Mouse (Mus musculus): ENCODE results near the gene Mtmr12. TPM values are rescaled to one million over a fixed set of nuclear protein-coding genes. Genes with fewer than 3 reads are reported as not detected.
"Not testable (repeated sequence)": the region's sequence is repeated elsewhere in the genome, so short reads cannot be mapped to it uniquely, and the experiment has no call there.

The Mtmr12 gene
- polyA plus RNA-seq (2014; fragmentation: Nextera tagmentation; extraction: Ambion mirVana): 17.6 and 17.8 TPM in 2 replicates

DNA sequence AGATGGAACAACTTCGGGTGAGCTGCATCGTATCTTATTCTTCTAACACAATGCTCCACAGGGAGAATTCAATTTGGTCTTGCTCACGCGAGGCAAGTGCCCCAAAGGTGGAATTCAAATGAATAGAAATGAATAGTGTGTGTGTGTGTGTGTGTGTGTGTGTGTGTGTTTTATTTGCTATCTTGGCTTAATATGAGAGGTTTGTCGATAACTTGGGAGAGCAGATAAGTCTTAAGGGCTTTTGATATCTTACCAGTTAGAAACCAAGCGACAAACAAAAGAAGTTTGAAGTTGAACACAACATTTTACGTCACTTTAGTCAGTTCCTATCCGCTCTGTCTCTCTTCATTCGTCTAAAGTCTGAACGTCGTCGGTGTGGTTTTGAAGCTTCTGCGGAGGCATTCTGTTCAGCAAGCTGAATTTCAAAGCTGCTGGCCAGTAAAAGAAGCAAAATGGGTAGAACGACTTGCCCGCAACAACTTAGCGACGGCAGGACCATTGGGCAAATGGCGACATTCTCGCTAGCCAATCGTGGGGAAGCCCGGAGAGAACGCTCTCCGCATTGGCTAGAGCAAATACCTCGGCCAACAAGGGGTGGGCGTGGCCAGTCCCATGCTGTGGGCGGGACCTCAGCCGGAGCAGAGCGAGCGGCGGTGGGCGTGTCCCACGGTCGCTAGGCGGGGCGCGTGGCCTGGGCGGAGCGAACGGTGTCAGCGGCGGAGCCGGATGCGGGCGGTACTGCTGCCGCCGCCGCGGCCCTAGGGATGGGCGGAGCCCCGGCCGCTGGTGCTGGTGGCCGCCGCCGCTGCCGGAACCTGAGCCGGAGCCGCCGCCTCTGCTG, at the start of gene Mtmr12:
Gene Mtmr12 (plus strand): TSS at position 710 of the 841 bp plus-strand sequence.
- no peaks in the 10 kb centered on the region for H3K4me1 ChIP-seq (ENCODE audit: control insufficient read depth, insufficient read depth, low read length)
- no peaks in the 10 kb centered on the region for H3K36me3 ChIP-seq (replicated peaks; ENCODE audit: control insufficient read depth, insufficient read depth, low read depth, low read length)

DNA sequence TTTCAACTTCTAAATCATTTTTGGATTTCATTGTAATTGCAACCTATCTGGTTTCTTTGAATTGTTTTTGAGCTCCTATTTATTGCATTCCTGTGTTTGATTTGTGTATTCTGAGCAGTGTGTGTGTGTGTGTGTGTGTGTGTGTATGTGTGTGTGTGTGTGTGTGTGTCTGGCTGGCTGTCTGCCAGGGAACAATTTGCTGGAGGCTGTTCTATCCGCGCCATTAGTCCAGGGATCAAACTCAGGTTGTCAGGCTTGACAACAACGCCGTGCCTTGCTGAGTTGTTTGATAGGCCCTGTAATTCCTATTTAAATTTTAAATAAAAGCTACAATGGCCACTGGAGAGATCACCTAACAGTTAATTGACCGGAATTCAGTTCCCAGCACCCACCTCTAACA, 26.7 kb upstream of the Mtmr12 start:
- H3K4me2 ChIP-seq (ENCODE audit: low read depth, low read length): no peak overlapping the region
- peaks cover 10% of the 10 kb centered on the region; the same call in 1 of the 2 replicates for H3K36me3 ChIP-seq (replicated peaks; ENCODE audit: control insufficient read depth, insufficient read depth, low read depth, low read length)
- H3K9me3 ChIP-seq (replicated peaks; ENCODE audit: control insufficient read depth, low read length): no peaks in the 10 kb centered on the region
- ATAC-seq (replicated peaks; ENCODE audit: insufficient number of reproducible peaks, low FRiP score, low TSS enrichment, low read depth): no peak
- no peak overlapping the region for H3K4me3 ChIP-seq (ENCODE audit: low read depth, low read length)
- no peak overlapping the region for H3K9ac ChIP-seq (replicated peaks; ENCODE audit: low read length)
- 90% methylated on average over 5 of the region's 5 CpGs for WGBS
- no peaks in the 10 kb centered on the region for H3K27me3 ChIP-seq (ENCODE audit: control insufficient read depth, insufficient read depth, low read length)
- H3K27ac ChIP-seq (replicated peaks; ENCODE audit: low read depth, low read length): no peak overlapping the region
- H3K4me1 ChIP-seq (ENCODE audit: control insufficient read depth, insufficient read depth, low read length): no peaks in the 10 kb centered on the region
- DNase-seq (ENCODE audit: low spot score): no peak

More for the DNA sequence above, at the start of gene Mtmr12:
- 1% methylated on average over 55 of the region's 58 CpGs for WGBS
- Histone ChIP-seq H3K9me3 (replicated peaks; ENCODE audit: control insufficient read depth, low read length) (no peaks in the 10 kb centered on the region), H3K4me2 (ENCODE audit: low read depth, low read length) (peak within 1 kb of the TSS; percentile 61), H3K4me3 (ENCODE audit: low read depth, low read length) (peak within 1 kb of the TSS; percentile 85), H3K27me3 (ENCODE audit: control insufficient read depth, insufficient read depth, low read length) (no peaks in the 10 kb centered on the region), H3K9ac (replicated peaks; ENCODE audit: low read length) (peak within 1 kb of the TSS; percentile 79), H3K27ac (replicated peaks; ENCODE audit: low read depth, low read length) (peak within 1 kb of the TSS; percentile 78)
- peak; percentile 97 for ATAC-seq (replicated peaks; ENCODE audit: insufficient number of reproducible peaks, low FRiP score, low TSS enrichment, low read depth)
- peak; percentile 99 for DNase-seq (ENCODE audit: low spot score)

DNA sequence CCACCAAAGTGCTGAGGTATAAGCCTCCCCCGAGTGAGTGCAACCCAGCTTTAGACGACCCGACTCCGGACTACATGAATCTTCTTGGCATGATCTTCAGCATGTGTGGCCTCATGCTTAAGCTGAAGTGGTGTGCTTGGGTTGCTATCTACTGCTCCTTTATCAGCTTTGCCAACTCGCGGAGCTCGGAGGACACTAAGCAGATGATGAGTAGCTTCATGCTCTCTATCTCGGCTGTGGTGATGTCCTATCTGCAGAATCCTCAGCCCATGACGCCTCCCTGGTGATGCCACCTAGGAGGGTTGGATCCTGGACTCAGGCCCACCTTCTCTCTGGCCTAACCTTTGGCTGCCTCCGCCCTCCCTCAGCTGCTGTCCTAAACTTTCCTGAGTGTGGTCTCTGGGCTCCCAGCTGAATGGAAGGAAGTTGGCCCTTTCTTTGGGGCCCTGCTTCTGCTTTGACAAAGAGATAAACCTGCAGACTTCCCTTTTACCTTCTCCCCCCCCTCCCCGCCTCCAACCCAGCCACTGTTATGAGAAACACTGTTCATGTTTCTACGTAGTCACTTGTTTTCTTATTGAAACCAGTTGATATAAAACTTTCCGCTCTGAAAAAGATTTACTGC, 23.5 kb upstream of the Mtmr12 start:
- H3K4me2 ChIP-seq (ENCODE audit: low read depth, low read length); H3K4me1 ChIP-seq (ENCODE audit: control insufficient read depth, insufficient read depth, low read length); DNase-seq (ENCODE audit: low spot score); H3K27ac ChIP-seq (replicated peaks; ENCODE audit: low read depth, low read length); H3K9ac ChIP-seq (replicated peaks; ENCODE audit: low read length); ATAC-seq (replicated peaks; ENCODE audit: insufficient number of reproducible peaks, low FRiP score, low TSS enrichment, low read depth); H3K27me3 ChIP-seq (ENCODE audit: control insufficient read depth, insufficient read depth, low read length); H3K9me3 ChIP-seq (replicated peaks; ENCODE audit: control insufficient read depth, low read length); H3K4me3 ChIP-seq (ENCODE audit: low read depth, low read length); H3K36me3 ChIP-seq (replicated peaks; ENCODE audit: control insufficient read depth, insufficient read depth, low read depth, low read length): not testable (repeated sequence)
- WGBS: 94% methylated on average over 13 of the region's 13 CpGs

DNA sequence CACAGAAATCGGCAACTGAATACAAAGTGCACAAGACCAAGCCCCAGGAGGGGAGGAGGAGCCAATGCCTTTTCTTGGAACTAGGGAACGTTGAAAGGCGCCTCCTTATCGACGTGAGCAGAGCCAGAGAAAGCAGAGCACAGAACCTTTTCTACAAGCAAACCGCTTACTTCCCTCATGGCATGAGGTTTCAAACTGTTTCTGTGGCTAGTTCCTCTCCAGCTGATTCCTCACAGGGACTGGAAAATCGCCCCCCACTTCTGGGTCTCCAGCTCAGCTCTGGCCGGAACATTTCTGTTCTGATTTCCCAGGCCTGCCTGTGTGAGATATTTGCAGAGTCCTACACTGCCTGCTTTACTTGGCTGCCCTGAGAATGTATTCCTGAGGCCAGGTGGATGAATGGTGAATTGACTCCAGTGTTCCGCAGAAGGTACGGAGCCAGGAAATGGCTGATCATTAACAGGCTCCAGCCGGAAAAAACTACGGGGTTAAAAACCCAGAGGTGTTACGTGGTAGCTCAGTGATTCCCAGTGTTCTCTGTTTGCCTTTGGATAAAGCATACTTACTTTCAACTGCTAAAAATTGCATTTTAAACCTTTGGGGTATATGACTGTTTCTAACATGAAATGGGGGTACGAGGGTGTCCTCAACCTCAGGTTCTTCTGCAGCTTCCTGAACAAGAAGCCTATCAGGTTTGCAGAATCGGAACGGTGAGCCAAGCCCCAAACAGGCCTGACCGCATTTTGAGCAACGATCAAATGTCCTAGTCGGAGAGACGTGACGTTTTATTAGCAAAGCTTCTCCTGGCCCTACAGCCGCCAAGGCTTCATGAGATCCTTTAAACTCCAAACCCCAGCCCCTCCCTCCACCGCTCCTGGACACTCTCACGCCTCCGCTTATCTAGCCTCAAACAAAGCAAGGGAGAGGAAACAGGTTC, 10.7 kb upstream of the Mtmr12 start:
- no peak overlapping the region for H3K4me2 ChIP-seq (ENCODE audit: low read depth, low read length)

DNA sequence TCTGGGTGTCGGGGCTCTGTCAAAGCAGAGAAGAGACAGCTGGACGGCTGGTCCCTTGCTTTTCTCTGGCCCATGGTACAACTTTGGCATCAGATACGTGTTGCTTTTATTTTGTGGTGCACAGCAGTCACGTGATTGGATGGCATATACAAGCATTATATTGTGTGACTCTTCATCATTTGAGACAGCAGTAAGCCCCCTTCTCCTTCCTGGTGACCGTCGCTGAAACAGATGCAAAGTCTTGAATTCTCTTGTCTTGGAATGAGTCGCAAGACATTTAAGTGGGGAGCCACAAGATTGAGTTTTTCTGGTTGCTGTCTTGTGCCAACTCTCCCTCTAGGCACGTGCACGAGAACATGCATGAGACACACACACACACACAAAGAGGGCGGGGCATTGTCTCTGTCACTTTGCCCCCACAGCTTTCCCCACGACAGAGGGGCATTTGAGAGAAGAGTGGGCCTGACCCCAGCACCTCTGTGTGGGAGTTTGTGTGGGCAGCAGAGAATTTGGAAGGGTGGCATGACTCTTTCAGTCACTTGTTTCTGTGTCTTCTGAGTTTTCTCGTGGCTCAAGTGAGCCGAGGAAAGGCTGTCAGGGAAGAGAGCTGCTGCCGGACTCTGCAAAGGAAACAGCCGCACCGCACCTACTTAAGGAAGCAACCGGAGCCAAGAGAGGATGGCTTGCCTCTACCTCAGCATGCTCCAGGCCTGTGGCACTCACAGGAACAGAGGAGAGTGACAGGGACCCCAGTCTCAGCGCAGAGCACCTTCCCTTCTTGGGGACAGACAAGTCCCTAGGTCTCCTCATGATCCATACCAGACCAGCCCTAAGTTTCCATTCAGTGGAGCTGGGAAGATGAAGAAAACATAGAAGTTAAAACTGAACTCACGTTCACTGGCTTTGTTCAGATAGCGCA, 9.8 kb upstream of the Mtmr12 start:
- H3K4me3 ChIP-seq (ENCODE audit: low read depth, low read length): no peak overlapping the region

More for the DNA sequence above, 10.7 kb upstream of the Mtmr12 start:
- H3K4me3 ChIP-seq (ENCODE audit: low read depth, low read length): no peak overlapping the region
- H3K9me3 ChIP-seq (replicated peaks; ENCODE audit: control insufficient read depth, low read length): no peaks in the 10 kb centered on the region
- H3K27me3 ChIP-seq (ENCODE audit: control insufficient read depth, insufficient read depth, low read length): no peaks in the 10 kb centered on the region
- H3K36me3 ChIP-seq (replicated peaks; ENCODE audit: control insufficient read depth, insufficient read depth, low read depth, low read length): 0 out of 2 replicates have a peak, but pooled peaks cover 2% of the 10 kb centered on the region
- H3K9ac ChIP-seq (replicated peaks; ENCODE audit: low read length): no peak overlapping the region
- 58% methylated on average over 25 of the region's 25 CpGs for WGBS
- 0 out of 2 replicates have a peak overlapping the region, but pooled peaks have one; percentile 28 for H3K27ac ChIP-seq (replicated peaks; ENCODE audit: low read depth, low read length)
- DNase-seq (ENCODE audit: low spot score): peak; percentile 31
- ATAC-seq (replicated peaks; ENCODE audit: insufficient number of reproducible peaks, low FRiP score, low TSS enrichment, low read depth): no peak
- no peaks in the 10 kb centered on the region for H3K4me1 ChIP-seq (ENCODE audit: control insufficient read depth, insufficient read depth, low read length)

DNA sequence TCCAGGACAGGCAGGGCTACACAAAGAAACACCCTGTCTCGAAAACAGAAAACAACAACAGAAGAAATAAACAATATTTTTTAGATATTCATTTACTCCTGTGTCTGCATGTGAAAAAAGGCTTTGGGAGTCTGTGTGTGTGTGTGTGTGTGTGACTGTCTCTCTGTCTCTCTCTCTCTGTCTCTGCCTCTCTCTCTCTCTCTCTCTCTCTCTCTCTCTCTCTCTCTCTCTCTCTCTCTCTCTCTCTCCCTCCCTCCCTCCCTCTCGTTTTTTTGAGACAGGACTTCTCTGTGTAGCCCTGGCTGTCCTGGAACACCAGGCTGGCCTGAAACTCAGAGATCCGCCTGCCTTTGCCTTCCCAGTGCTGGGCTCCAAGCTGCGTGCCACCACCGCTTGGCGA, 8.9 kb upstream of the Mtmr12 start:
- H3K4me2 ChIP-seq (ENCODE audit: low read depth, low read length): no peak overlapping the region
- H3K9me3 ChIP-seq (replicated peaks; ENCODE audit: control insufficient read depth, low read length): no peaks in the 10 kb centered on the region
- no peaks in the 10 kb centered on the region for H3K36me3 ChIP-seq (replicated peaks; ENCODE audit: control insufficient read depth, insufficient read depth, low read depth, low read length)
- DNase-seq (ENCODE audit: low spot score) (no peak), ATAC-seq (replicated peaks; ENCODE audit: insufficient number of reproducible peaks, low FRiP score, low TSS enrichment, low read depth) (no peak)
- H3K4me3 ChIP-seq (ENCODE audit: low read depth, low read length): no peak overlapping the region
- no peaks in the 10 kb centered on the region for H3K4me1 ChIP-seq (ENCODE audit: control insufficient read depth, insufficient read depth, low read length)
- H3K9ac ChIP-seq (replicated peaks; ENCODE audit: low read length): no peak overlapping the region
- no peaks in the 10 kb centered on the region for H3K27me3 ChIP-seq (ENCODE audit: control insufficient read depth, insufficient read depth, low read length)
- 80% methylated on average over 5 of the region's 6 CpGs for WGBS
- no peak overlapping the region for H3K27ac ChIP-seq (replicated peaks; ENCODE audit: low read depth, low read length)

More for the DNA sequence above, 9.8 kb upstream of the Mtmr12 start:
- Histone ChIP-seq H3K9ac (replicated peaks; ENCODE audit: low read length) (no peak overlapping the region), H3K4me1 (ENCODE audit: control insufficient read depth, insufficient read depth, low read length) (no peaks in the 10 kb centered on the region), H3K27ac (replicated peaks; ENCODE audit: low read depth, low read length) (no peak overlapping the region), H3K4me2 (ENCODE audit: low read depth, low read length) (no peak overlapping the region), H3K36me3 (replicated peaks; ENCODE audit: control insufficient read depth, insufficient read depth, low read depth, low read length) (0 out of 2 replicates have a peak, but pooled peaks cover under 1% of the 10 kb centered on the region), H3K9me3 (replicated peaks; ENCODE audit: control insufficient read depth, low read length) (no peaks in the 10 kb centered on the region), H3K27me3 (ENCODE audit: control insufficient read depth, insufficient read depth, low read length) (no peaks in the 10 kb centered on the region)
- DNase-seq (ENCODE audit: low spot score) (no peak), ATAC-seq (replicated peaks; ENCODE audit: insufficient number of reproducible peaks, low FRiP score, low TSS enrichment, low read depth) (no peak; the same call in 1 of the 2 replicates)
- 78% methylated on average over 20 of the region's 20 CpGs for WGBS

Data from embryonic facial prominence, embryonic 11.5 days (tissue).